8 mouse cellular contexts compared by ENCODE assay signal in the genomic region with DNA sequence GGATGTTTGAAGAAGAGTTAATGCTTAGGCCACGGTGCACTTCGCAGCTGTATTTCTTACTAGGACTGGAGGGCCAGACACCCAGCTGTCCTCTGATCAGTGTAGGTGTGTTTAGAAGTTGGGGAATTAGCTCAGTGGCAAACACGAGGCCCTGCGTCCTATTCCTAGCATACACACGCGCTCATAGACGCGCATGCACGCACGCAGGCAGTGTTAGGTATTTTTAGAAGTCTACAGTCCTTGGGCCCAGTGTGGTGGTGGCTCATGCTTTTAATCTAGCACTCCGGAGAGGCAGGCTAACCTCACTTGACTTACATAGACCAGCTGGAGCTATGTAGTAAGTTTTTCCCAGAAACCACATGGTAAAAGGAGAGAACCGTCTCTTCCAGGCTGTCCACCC. TPM values are rescaled to one million over a fixed set of nuclear protein-coding genes. Genes with fewer than 3 reads are reported as not detected.
DNase-seq lines count a peak whose midpoint lies in the region; ATAC-seq and TF ChIP-seq lines count a peak whose summit lies in the region.

No protein-coding gene starts in this region.

- H3K27me3 ChIP-seq in kidney, postnatal 0 days (ENCODE audit: insufficient read depth, low read length) = no peaks in the 10 kb centered on the region
- no peaks in the 10 kb centered on the region for H3K27me3 ChIP-seq in liver, postnatal 0 days (ENCODE audit: insufficient read depth, low read length)
- no peaks in the 10 kb centered on the region for H3K27me3 ChIP-seq in neural tube, embryonic 15.5 days (replicated peaks)

- peak; percentile 57 for DNase-seq in gastrocnemius, postnatal 25 days
- no peak for DNase-seq in gastrocnemius, postnatal 36 days
- DNase-seq in adrenal gland, postnatal 14 days = peak; percentile 71
- peak; percentile 61 to 81 for DNase-seq in frontal cortex, postnatal 10 days (ENCODE audit: low spot score in 2 of 2)
- DNase-seq in kidney, postnatal 0 days (ENCODE audit: low spot score) = peak; percentile 55
- DNase-seq in liver, postnatal 0 days = no peak
- no peak for DNase-seq in ovary, postnatal 36 days (ENCODE audit: low spot score)

- H3K36me3 ChIP-seq in kidney, postnatal 0 days (ENCODE audit: insufficient read depth, low read length) = peaks cover 20% of the 10 kb centered on the region
- peaks cover 23% of the 10 kb centered on the region for H3K36me3 ChIP-seq in liver, postnatal 0 days (replicated peaks; ENCODE audit: insufficient read depth, low read length)
- H3K36me3 ChIP-seq in neural tube, embryonic 15.5 days = peaks cover 22% of the 10 kb centered on the region

- H3K4me1 ChIP-seq in kidney, postnatal 0 days (replicated peaks; ENCODE audit: insufficient read depth, low read length) = peaks cover 16% of the 10 kb centered on the region; the same call in 1 of the 2 replicates
- peaks cover 40% of the 10 kb centered on the region for H3K4me1 ChIP-seq in liver, postnatal 0 days (ENCODE audit: insufficient read depth)
- H3K4me1 ChIP-seq in neural tube, embryonic 15.5 days = peaks cover 31% of the 10 kb centered on the region

- peak overlapping the region; percentile 77 for H3K4me3 ChIP-seq in kidney, postnatal 0 days (replicated peaks; ENCODE audit: low read depth, low read length)
- H3K4me3 ChIP-seq in liver, postnatal 0 days (ENCODE audit: low read depth, low read length) = peak overlapping the region; percentile 97
- H3K4me3 ChIP-seq in neural tube, embryonic 15.5 days (replicated peaks) = peak overlapping the region; percentile 84

- H3K27ac ChIP-seq in kidney, postnatal 0 days = peak overlapping the region; percentile 94
- peak overlapping the region; percentile 98 for H3K27ac ChIP-seq in liver, postnatal 0 days (ENCODE audit: low read depth)
- H3K27ac ChIP-seq in neural tube, embryonic 15.5 days (replicated peaks) = peak overlapping the region; percentile 100

- intact Hi-C loops in gastrocnemius, postnatal 36 days (cut with DNase I) = no loop called here

- peak overlapping the region; percentile 82 for H3K4me2 ChIP-seq in kidney, postnatal 0 days (ENCODE audit: low read length)
- peak overlapping the region; percentile 92 for H3K4me2 ChIP-seq in liver, postnatal 0 days (ENCODE audit: low read depth, low read length)
- H3K4me2 ChIP-seq in neural tube, embryonic 15.5 days = peak overlapping the region; percentile 90

- no peak for TF ChIP-seq EP300 in liver, postnatal 0 days (IDR thresholded peaks at IDR 0.05; ENCODE audit: low read depth)

- TF ChIP-seq CTCF in kidney, postnatal 0 days (IDR thresholded peaks at IDR 0.05; ENCODE audit: low read depth) = no peak
- TF ChIP-seq CTCF in liver, postnatal 0 days (IDR thresholded peaks at IDR 0.05; ENCODE audit: low read depth) = no peak

- WGBS in kidney, postnatal 0 days = 3% methylated on average over 12 of the region's 12 CpGs
- 1% methylated on average over 12 of the region's 12 CpGs for WGBS in liver, postnatal 0 days (ENCODE audit: insufficient replicate concordance)
- WGBS in neural tube, embryonic 15.5 days = 30% methylated on average over 12 of the region's 12 CpGs

- H3K9me3 ChIP-seq in kidney, postnatal 0 days (replicated peaks; ENCODE audit: low read length) = no peaks in the 10 kb centered on the region
- no peaks in the 10 kb centered on the region for H3K9me3 ChIP-seq in liver, postnatal 0 days (ENCODE audit: low read length)
- H3K9me3 ChIP-seq in neural tube, embryonic 15.5 days (replicated peaks) = no peaks in the 10 kb centered on the region

- ATAC-seq in kidney, postnatal 0 days (replicated peaks; ENCODE audit: low FRiP score, low read depth) = 0 out of 2 replicates have a peak, but pooled peaks have one; percentile 4
- peak; percentile 24 for ATAC-seq in liver, postnatal 0 days
- no peak; the same call in 1 of the 2 replicates for ATAC-seq in neural tube, embryonic 15.5 days (ENCODE audit: low FRiP score)

- H3K9ac ChIP-seq in kidney, postnatal 0 days (ENCODE audit: low read depth, low read length) = peak overlapping the region; percentile 77
- peak overlapping the region; percentile 87 for H3K9ac ChIP-seq in liver, postnatal 0 days (replicated peaks)
- peak overlapping the region; percentile 89 for H3K9ac ChIP-seq in neural tube, embryonic 15.5 days (replicated peaks)

RNA-seq across cellular contexts. Expression of a gene that starts 0.6 kb away (rescaled TPM):
- 1 to 10 TPM; 8.2 to 9.2 TPM for total RNA-seq in gastrocnemius, postnatal 25 days (2021)
- total RNA-seq in gastrocnemius, postnatal 36 days (2021) = 1 to 10 TPM; 8.8 to 9.3 TPM
- 17.3 and 19.4 TPM in 2 replicates for total RNA-seq in adrenal gland, postnatal 14 days (2021)
- 7.5 and 7.6 TPM in 2 replicates for polyA plus RNA-seq in kidney, postnatal 0 days (2015; fragmentation: Nextera tagmentation; extraction: Ambion mirVana)
- 2.1 and 2.5 TPM in 2 replicates for polyA plus RNA-seq in liver, postnatal 0 days (2015; fragmentation: Nextera tagmentation; extraction: Ambion mirVana)
- polyA plus RNA-seq in neural tube, embryonic 15.5 days (2015; fragmentation: Nextera tagmentation; extraction: Ambion mirVana) = 13.3 and 13.8 TPM in 2 replicates

RNA-seq across cellular contexts. Expression of a gene that starts 28.4 kb away (rescaled TPM):
- total RNA-seq in gastrocnemius, postnatal 25 days (2021) = 1 to 10 TPM in 1 of 2 experiments, under 1 TPM in 1; 0.64 to 1.4 TPM
- total RNA-seq in gastrocnemius, postnatal 36 days (2021) = under 1 TPM; 0.38 to 0.62 TPM
- 1.7 and 2.0 TPM in 2 replicates for total RNA-seq in adrenal gland, postnatal 14 days (2021)
- polyA plus RNA-seq in kidney, postnatal 0 days (2015; fragmentation: Nextera tagmentation; extraction: Ambion mirVana) = 1.7 and 1.9 TPM in 2 replicates
- polyA plus RNA-seq in liver, postnatal 0 days (2015; fragmentation: Nextera tagmentation; extraction: Ambion mirVana) = 15.8 and 17.2 TPM in 2 replicates
- 23.8 and 25.6 TPM in 2 replicates for polyA plus RNA-seq in neural tube, embryonic 15.5 days (2015; fragmentation: Nextera tagmentation; extraction: Ambion mirVana)

RNA-seq across cellular contexts. Expression of a gene that starts 33.0 kb away (rescaled TPM):
- 10 to 100 TPM; 21.0 to 25.8 TPM for total RNA-seq in gastrocnemius, postnatal 25 days (2021)
- total RNA-seq in gastrocnemius, postnatal 36 days (2021) = 10 to 100 TPM; 23.8 to 26.9 TPM
- total RNA-seq in adrenal gland, postnatal 14 days (2021) = 42.3 and 54.0 TPM in 2 replicates
- 70.0 and 76.5 TPM in 2 replicates for polyA plus RNA-seq in kidney, postnatal 0 days (2015; fragmentation: Nextera tagmentation; extraction: Ambion mirVana)
- 38.4 and 38.6 TPM in 2 replicates for polyA plus RNA-seq in liver, postnatal 0 days (2015; fragmentation: Nextera tagmentation; extraction: Ambion mirVana)
- polyA plus RNA-seq in neural tube, embryonic 15.5 days (2015; fragmentation: Nextera tagmentation; extraction: Ambion mirVana) = 79.9 and 85.2 TPM in 2 replicates

RNA-seq across cellular contexts. Expression of a gene that starts 48.5 kb away (rescaled TPM):
- under 1 TPM; 0.21 to 0.38 TPM for total RNA-seq in gastrocnemius, postnatal 25 days (2021)
- total RNA-seq in gastrocnemius, postnatal 36 days (2021) = under 1 TPM; 0.25 to 0.36 TPM
- total RNA-seq in adrenal gland, postnatal 14 days (2021) = 8.4 and 8.7 TPM in 2 replicates
- 0.68 and 0.74 TPM in 2 replicates for polyA plus RNA-seq in kidney, postnatal 0 days (2015; fragmentation: Nextera tagmentation; extraction: Ambion mirVana)
- polyA plus RNA-seq in liver, postnatal 0 days (2015; fragmentation: Nextera tagmentation; extraction: Ambion mirVana) = 0.39 and 0.60 TPM in 2 replicates
- 53.6 and 61.8 TPM in 2 replicates for polyA plus RNA-seq in neural tube, embryonic 15.5 days (2015; fragmentation: Nextera tagmentation; extraction: Ambion mirVana)

RNA-seq across cellular contexts. Expression of a gene that starts 54.6 kb away (rescaled TPM):
- total RNA-seq in gastrocnemius, postnatal 25 days (2021) = 10 to 100 TPM; 14.8 to 18.6 TPM
- 10 to 100 TPM; 15.3 to 15.7 TPM for total RNA-seq in gastrocnemius, postnatal 36 days (2021)
- total RNA-seq in adrenal gland, postnatal 14 days (2021) = 35.4 and 36.2 TPM in 2 replicates
- polyA plus RNA-seq in kidney, postnatal 0 days (2015; fragmentation: Nextera tagmentation; extraction: Ambion mirVana) = 43.9 and 45.4 TPM in 2 replicates
- polyA plus RNA-seq in liver, postnatal 0 days (2015; fragmentation: Nextera tagmentation; extraction: Ambion mirVana) = 33.4 and 35.3 TPM in 2 replicates
- 117 and 192 TPM in 2 replicates for polyA plus RNA-seq in neural tube, embryonic 15.5 days (2015; fragmentation: Nextera tagmentation; extraction: Ambion mirVana)

Comparison
In these comparisons a context has a peak if more than half of its experiments do, and no peak if none do; other contexts are left out.
1. DNase-seq: peak in gastrocnemius, postnatal 25 days (single experiment), adrenal gland, postnatal 14 days (single experiment), frontal cortex, postnatal 10 days (2 of 2) and kidney, postnatal 0 days (single experiment); none in gastrocnemius, postnatal 36 days (0 of 2), liver, postnatal 0 days (single experiment) and ovary, postnatal 36 days (single experiment).
2. Peak in every context shown above with its lines, with median percentiles within 50 percentile points of each other: H3K27ac ChIP-seq, H3K4me2 ChIP-seq, H3K4me3 ChIP-seq and H3K9ac ChIP-seq.